Comparison of ENCODE assay signal across 18 mouse cellular contexts in genomic region chr14:22014315-22014714, GRCm38 (mm10). TPM values are rescaled to one million over a fixed set of nuclear protein-coding genes. Genes with fewer than 3 reads are reported as not detected.
"Had no signal": no experiment of that assay in that cellular context is flagged by ENCODE, and none has a peak within 500 bp of the region (broad histone marks: within the 10 kb centered on the region; RNA-seq: fewer than 3 reads in every experiment).

No protein-coding gene starts in this region.

- H3K36me3 ChIP-seq: limb, embryonic 10.5 days; limb, embryonic 13.5 days; midbrain, embryonic 13.5 days; neural tube, embryonic 13.5 days; stomach, embryonic 15.5 days had no signal

- H3K9me3 ChIP-seq: limb, embryonic 10.5 days; limb, embryonic 13.5 days; midbrain, embryonic 13.5 days; neural tube, embryonic 13.5 days; stomach, embryonic 15.5 days had no signal

- H3K27me3 ChIP-seq: stomach, embryonic 15.5 days had no signal

- DNase-seq: layer of hippocampus, adult 9-11 months; liver, postnatal 0 days; retina, postnatal 1 day; right cerebral cortex, postnatal 25 days; spleen, adult 18-20 months; thymus, postnatal 36 days had no signal

- H3K4me3 ChIP-seq: layer of hippocampus, adult 2 months; limb, embryonic 10.5 days; limb, embryonic 13.5 days; midbrain, embryonic 13.5 days; myocyte; neural tube, embryonic 13.5 days; stomach, embryonic 15.5 days had no signal

- ATAC-seq: intestine, postnatal 0 days; midbrain, embryonic 13.5 days; midbrain, embryonic 16.5 days had no signal

- H3K27ac ChIP-seq: layer of hippocampus, adult 2 months; limb, embryonic 10.5 days; limb, embryonic 13.5 days; liver, embryonic 14.5 days; midbrain, embryonic 13.5 days; neural tube, embryonic 13.5 days; stomach, embryonic 15.5 days had no signal

- H3K4me2 ChIP-seq: limb, embryonic 13.5 days; liver, embryonic 11.5 days; lung, embryonic 14.5 days; midbrain, embryonic 13.5 days; neural tube, embryonic 13.5 days; stomach, embryonic 15.5 days had no signal

- H3K9ac ChIP-seq: limb, embryonic 13.5 days; liver, embryonic 14.5 days; liver, postnatal 0 days; lung, embryonic 14.5 days; midbrain, embryonic 13.5 days; neural tube, embryonic 13.5 days; stomach, embryonic 15.5 days had no signal

RNA-seq across cellular contexts. Expression of gene Lrmda, which starts 5.2 kb away (rescaled TPM):
- polyA plus RNA-seq: midbrain, embryonic 16.5 days; neural tube, embryonic 13.5 days had no signal
